Mouse (Mus musculus) adrenal gland, postnatal 10 days (tissue): Measurements from ENCODE around the gene Gja10. TPM values are rescaled to one million over a fixed set of nuclear protein-coding genes. Genes with fewer than 3 reads are reported as not detected.

Experiments
- DNase-seq: peaks from one replicate; pipeline ENCODE4 v3.0.0; 2021; ENCODE audit warnings: mixed read lengths
- total RNA-seq, 2 experiments: library from RNA; stranded (reverse); gene quantifications; 2 replicates each; pipeline ENCODE4 v1.2.3; 2021

The Gja10 gene
- total RNA-seq, 2 experiments from 2014 or later, result 0.12 TPM; not detected in 1

- peak; percentile 11 for DNase-seq
Observed at GRCm38 (mm10) chr4:32560724-32561554, 41.6 kb downstream of the Gja10 start.

- no peak for DNase-seq
Observed at GRCm38 (mm10) chr4:32560246-32560645, 42.3 kb downstream of the Gja10 start.

GRCm38 (mm10) chr4:32555506-32555905 is 47.1 kb downstream of the Gja10 start:
- DNase-seq, result no peak

GRCm38 (mm10) chr4:32551337-32551736 is 51.2 kb downstream of the Gja10 start:
- DNase-seq, result no peak

- DNase-seq, result no peak
Observed at GRCm38 (mm10) chr4:32549150-32549549, 53.4 kb downstream of the Gja10 start.

Other genes with a start within 250 kb of the Gja10 start
- gene Casp8ap2, start 12.7 kb upstream of the Gja10 start, total RNA-seq, result 10 to 100 TPM in 1 of 2 experiments, 1 to 10 TPM in 1; 9.8 to 11.8 TPM
- 10 to 100 TPM; 20.8 to 28.2 TPM for gene Mdn1, start 54.4 kb upstream of the Gja10 start, total RNA-seq
- 10 to 100 TPM; 47.8 to 52.8 TPM for gene Lyrm2, start 197.5 kb upstream of the Gja10 start, total RNA-seq